Mouse (Mus musculus): ENCODE data around the gene Vgll4. TPM values are rescaled to one million over a fixed set of nuclear protein-coding genes. Genes with fewer than 3 reads are reported as not detected.

Gene Vgll4
- polyA plus RNA-seq, 1 experiment = 36.1 TPM

GRCm38 (mm10) chr6:114921632-114922354 lies 48.0 kb downstream of the Vgll4 start:
- TF ChIP-seq POLR2A (IDR thresholded peaks at IDR 0.05; ENCODE audit: low read depth, low read length) = peak; percentile 98
- TF ChIP-seq CTCF (IDR thresholded peaks at IDR 0.05; ENCODE audit: extremely low read depth, insufficient read depth, insufficient read length, insufficient replicate concordance) = no peak
- H3K4me3 ChIP-seq (ENCODE audit: extremely low read depth, insufficient read depth, insufficient read length) = peak overlapping the region; percentile 64
- WGBS = 3% methylated on average over 15 of the region's 15 CpGs
- H3K4me1 ChIP-seq (ENCODE audit: control insufficient read depth, insufficient read depth, insufficient read length) = peaks cover 25% of the 10 kb centered on the region; the same call in 1 of the 2 replicates
- no peaks in the 10 kb centered on the region for H3K27me3 ChIP-seq (ENCODE audit: control insufficient read depth, insufficient read depth, low read length)
- peak; percentile 70 to 84 for DNase-seq (ENCODE audit: low read depth in 1 of 2, low spot score in 2 of 2)
- no peaks in the 10 kb centered on the region for H3K36me3 ChIP-seq (ENCODE audit: control insufficient read depth, insufficient read depth, low read length)
- peak overlapping the region; percentile 89 for H3K27ac ChIP-seq (ENCODE audit: insufficient read depth, low read length)

- Histone ChIP-seq H3K36me3 (ENCODE audit: control insufficient read depth, insufficient read depth, low read length) (no peaks in the 10 kb centered on the region), H3K4me3 (ENCODE audit: extremely low read depth, insufficient read depth, insufficient read length) (peak overlapping the region; percentile 64), H3K4me1 (ENCODE audit: control insufficient read depth, insufficient read depth, insufficient read length) (peaks cover 31% of the 10 kb centered on the region; the same call in 1 of the 2 replicates), H3K27ac (ENCODE audit: insufficient read depth, low read length) (peak overlapping the region; percentile 89), H3K27me3 (ENCODE audit: control insufficient read depth, insufficient read depth, low read length) (no peaks in the 10 kb centered on the region)
- peak in 1 of 2 experiments; percentile 56 for DNase-seq (ENCODE audit: low read depth in 1 of 2, low spot score in 2 of 2)
- no peak for TF ChIP-seq CTCF (IDR thresholded peaks at IDR 0.05; ENCODE audit: extremely low read depth, insufficient read depth, insufficient read length, insufficient replicate concordance)
- TF ChIP-seq POLR2A (IDR thresholded peaks at IDR 0.05; ENCODE audit: low read depth, low read length) = no peak
- WGBS = under 1% methylated on average over 17 of the region's 17 CpGs
These were observed 49.0 kb downstream of the Vgll4 start for GRCm38 (mm10) chr6:114920523-114921445.

GRCm38 (mm10) chr6:114919670-114920313 lies 50.0 kb downstream of the Vgll4 start:
- DNase-seq (ENCODE audit: low read depth in 1 of 2, low spot score in 2 of 2) = no peak
- H3K27me3 ChIP-seq (ENCODE audit: control insufficient read depth, insufficient read depth, low read length) = no peaks in the 10 kb centered on the region
- H3K4me1 ChIP-seq (ENCODE audit: control insufficient read depth, insufficient read depth, insufficient read length) = peaks cover 31% of the 10 kb centered on the region; the same call in 1 of the 2 replicates
- peak overlapping the region; percentile 89 for H3K27ac ChIP-seq (ENCODE audit: insufficient read depth, low read length)
- WGBS = 6% methylated on average over 9 of the region's 9 CpGs
- H3K4me3 ChIP-seq (ENCODE audit: extremely low read depth, insufficient read depth, insufficient read length) = peak overlapping the region; percentile 64
- H3K36me3 ChIP-seq (ENCODE audit: control insufficient read depth, insufficient read depth, low read length) = no peaks in the 10 kb centered on the region
- TF ChIP-seq CTCF (IDR thresholded peaks at IDR 0.05; ENCODE audit: extremely low read depth, insufficient read depth, insufficient read length, insufficient replicate concordance) (no peak), POLR2A (IDR thresholded peaks at IDR 0.05; ENCODE audit: low read depth, low read length) (no peak)

- Histone ChIP-seq H3K36me3 (ENCODE audit: control insufficient read depth, insufficient read depth, low read length) (no peaks in the 10 kb centered on the region), H3K27ac (ENCODE audit: insufficient read depth, low read length) (peak overlapping the region; percentile 42), H3K4me1 (ENCODE audit: control insufficient read depth, insufficient read depth, insufficient read length) (peaks cover 33% of the 10 kb centered on the region; the same call in 1 of the 2 replicates), H3K4me3 (ENCODE audit: extremely low read depth, insufficient read depth, insufficient read length) (peak overlapping the region; percentile 7; the same call in 1 of the 2 replicates), H3K27me3 (ENCODE audit: control insufficient read depth, insufficient read depth, low read length) (no peaks in the 10 kb centered on the region)
- WGBS = 37% methylated on average over 9 of the region's 9 CpGs
- no peak for DNase-seq (ENCODE audit: low read depth in 1 of 2, low spot score in 2 of 2)
- no peak for TF ChIP-seq CTCF (IDR thresholded peaks at IDR 0.05; ENCODE audit: extremely low read depth, insufficient read depth, insufficient read length, insufficient replicate concordance)
- no peak for TF ChIP-seq POLR2A (IDR thresholded peaks at IDR 0.05; ENCODE audit: low read depth, low read length)
These were observed 50.8 kb downstream of the Vgll4 start for GRCm38 (mm10) chr6:114918994-114919393.

GRCm38 (mm10) chr6:114917770-114918635 lies 51.8 kb downstream of the Vgll4 start:
- Histone ChIP-seq H3K27me3 (ENCODE audit: control insufficient read depth, insufficient read depth, low read length) (no peaks in the 10 kb centered on the region), H3K4me3 (ENCODE audit: extremely low read depth, insufficient read depth, insufficient read length) (no peak overlapping the region), H3K27ac (ENCODE audit: insufficient read depth, low read length) (peak overlapping the region; percentile 42), H3K36me3 (ENCODE audit: control insufficient read depth, insufficient read depth, low read length) (no peaks in the 10 kb centered on the region), H3K4me1 (ENCODE audit: control insufficient read depth, insufficient read depth, insufficient read length) (peaks cover 37% of the 10 kb centered on the region; the same call in 1 of the 2 replicates)
- TF ChIP-seq POLR2A (IDR thresholded peaks at IDR 0.05; ENCODE audit: low read depth, low read length) (no peak), CTCF (IDR thresholded peaks at IDR 0.05; ENCODE audit: extremely low read depth, insufficient read depth, insufficient read length, insufficient replicate concordance) (no peak)
- WGBS = 39% methylated on average over 14 of the region's 14 CpGs
- no peak for DNase-seq (ENCODE audit: low read depth in 1 of 2, low spot score in 2 of 2)
